Mouse (Mus musculus) fat pad, adult 2 months (tissue): ENCODE results near the gene Mgat4d.
"Not testable (repeated sequence)": the region's sequence is repeated elsewhere in the genome, so short reads cannot be mapped to it uniquely, and the experiment has no call there.

Source experiments
- DNase-seq: peaks from one replicate; pipeline ENCODE4 v3.0.0-alpha.2; 2011; ENCODE audit warnings: low read depth, low spot score; ENCODE audit errors: extremely low read depth

The Mgat4d gene

GRCm38 (mm10) chr8:83390006-83390701 is 41.9 kb downstream of the Mgat4d start:
- no peak for DNase-seq

DNA sequence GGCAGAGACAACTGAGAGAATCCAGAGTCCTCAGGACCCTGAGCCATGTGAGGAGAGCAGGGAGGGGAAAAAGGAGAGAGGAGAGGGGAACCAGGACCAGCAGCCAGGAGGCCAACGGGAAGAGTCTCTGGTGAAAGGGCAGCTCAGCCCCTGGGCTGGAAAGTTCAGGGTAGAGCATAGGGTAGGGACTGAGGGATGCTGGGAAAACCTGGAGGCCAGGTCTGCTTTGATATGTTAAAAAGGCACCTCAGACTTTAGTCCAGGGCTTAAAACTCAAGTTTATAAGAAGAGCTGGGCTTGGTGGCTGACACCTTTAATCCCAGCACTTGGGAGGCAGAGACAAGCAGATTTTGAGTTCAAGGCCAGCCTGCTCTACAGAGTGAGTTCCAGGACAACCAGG is 44.2 kb downstream of the Mgat4d start:
- no peak for DNase-seq

DNA sequence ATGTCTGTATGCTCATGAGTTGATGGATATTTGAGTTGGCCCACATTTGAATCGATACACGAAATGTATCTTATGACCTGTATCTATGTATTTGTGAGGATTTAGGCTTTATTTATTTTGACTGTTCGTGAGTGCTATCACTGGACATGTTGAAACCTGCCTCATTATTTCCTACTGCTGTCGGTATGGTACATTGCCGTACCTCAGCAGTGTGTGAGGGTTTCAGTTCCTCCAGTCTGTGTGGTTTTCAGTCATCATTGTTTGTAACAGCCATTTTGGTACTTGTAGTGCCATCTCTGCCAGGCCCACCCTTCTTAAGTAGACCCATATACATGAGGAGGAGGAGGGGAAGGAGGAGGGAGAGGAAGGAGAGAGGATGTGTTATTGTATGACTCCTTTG is 46.1 kb downstream of the Mgat4d start:
- DNase-seq = no peak

DNA sequence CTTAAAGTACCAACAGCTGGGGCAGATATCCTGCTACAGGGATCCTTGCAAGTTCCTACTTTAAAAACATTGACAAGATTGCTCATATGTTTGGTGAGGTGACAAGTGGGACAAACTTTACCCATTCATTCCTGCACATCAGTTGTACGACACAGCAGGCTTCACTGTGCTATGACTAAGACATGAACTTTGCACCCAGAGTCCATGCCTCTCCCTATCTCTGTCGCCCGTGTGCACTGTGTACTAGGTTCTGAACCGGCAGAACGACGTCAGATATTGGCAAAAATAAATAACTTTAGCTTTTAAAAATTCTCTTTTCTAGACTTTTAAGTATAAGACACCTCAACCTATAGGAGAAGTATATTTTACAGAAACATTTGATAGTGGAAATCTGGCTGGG is 48.4 kb downstream of the Mgat4d start:
- DNase-seq = no peak

- DNase-seq = no peak
These were observed 49.5 kb downstream of the Mgat4d start for GRCm38 (mm10) chr8:83397726-83398125.

DNA sequence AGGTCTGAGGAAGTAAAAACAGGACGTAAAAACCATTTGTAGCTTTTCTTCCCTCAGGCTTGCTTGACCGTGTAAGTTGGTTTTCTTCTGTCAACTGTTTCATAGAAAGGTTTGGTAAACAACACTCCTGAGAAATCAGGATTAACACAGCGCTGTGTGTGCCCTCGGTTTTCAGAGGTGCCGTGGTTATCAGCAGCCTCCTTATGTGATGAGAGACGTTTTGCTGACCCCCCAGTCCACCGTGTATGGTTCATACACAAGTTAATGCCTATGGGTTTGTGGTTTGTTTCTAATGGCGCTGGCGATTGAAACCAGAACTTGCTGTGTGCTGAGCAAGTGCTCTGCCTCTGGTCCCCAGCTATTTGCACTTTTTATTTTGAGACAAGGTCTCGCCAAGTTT is 57.3 kb downstream of the Mgat4d start:
- DNase-seq = no peak

- DNase-seq = no peak
These were observed 58.6 kb downstream of the Mgat4d start for GRCm38 (mm10) chr8:83406836-83407235.

- no peak for DNase-seq
These were observed 60.2 kb downstream of the Mgat4d start for GRCm38 (mm10) chr8:83408496-83408895.

DNA sequence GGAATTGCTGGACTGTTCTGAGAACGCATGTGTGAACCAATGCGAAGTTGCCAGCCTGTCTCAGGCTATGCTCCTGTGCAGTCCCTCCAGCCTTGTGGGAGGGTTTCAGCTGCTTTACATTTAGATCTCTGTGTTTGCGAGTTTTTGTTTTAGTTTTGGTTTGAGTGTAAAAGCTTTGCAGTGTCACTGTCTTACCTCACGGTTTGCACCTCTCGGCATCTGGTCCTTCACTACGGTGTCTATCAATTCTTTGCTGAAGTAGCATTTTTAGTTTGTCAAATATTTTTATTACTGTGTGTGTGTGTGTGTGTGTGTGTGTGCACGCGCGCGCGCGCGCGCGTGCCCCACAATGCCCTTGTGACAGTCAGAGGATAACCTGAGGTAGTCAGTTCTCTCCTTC is 68.6 kb downstream of the Mgat4d start:
- no peak for DNase-seq

DNA sequence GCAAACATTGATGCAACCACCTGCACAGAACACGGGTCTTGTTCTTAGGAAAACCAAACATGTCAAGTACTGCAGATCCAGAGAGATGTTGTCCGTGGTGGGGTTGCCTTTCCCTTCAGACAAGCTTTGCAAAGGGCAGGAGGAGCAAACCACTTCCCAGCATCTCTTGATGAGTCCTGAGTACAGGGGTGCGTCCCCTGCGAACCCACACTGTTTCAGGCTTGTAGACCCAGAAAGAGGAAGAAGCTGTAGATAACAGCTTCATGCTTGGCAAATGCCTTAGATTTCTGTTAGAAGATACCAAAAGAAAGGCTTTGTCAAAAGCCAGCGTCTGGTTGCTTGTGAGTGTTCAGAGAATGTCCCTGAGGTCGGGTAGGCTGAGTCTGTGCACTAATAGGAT is 69.7 kb downstream of the Mgat4d start:
- DNase-seq = no peak

DNA sequence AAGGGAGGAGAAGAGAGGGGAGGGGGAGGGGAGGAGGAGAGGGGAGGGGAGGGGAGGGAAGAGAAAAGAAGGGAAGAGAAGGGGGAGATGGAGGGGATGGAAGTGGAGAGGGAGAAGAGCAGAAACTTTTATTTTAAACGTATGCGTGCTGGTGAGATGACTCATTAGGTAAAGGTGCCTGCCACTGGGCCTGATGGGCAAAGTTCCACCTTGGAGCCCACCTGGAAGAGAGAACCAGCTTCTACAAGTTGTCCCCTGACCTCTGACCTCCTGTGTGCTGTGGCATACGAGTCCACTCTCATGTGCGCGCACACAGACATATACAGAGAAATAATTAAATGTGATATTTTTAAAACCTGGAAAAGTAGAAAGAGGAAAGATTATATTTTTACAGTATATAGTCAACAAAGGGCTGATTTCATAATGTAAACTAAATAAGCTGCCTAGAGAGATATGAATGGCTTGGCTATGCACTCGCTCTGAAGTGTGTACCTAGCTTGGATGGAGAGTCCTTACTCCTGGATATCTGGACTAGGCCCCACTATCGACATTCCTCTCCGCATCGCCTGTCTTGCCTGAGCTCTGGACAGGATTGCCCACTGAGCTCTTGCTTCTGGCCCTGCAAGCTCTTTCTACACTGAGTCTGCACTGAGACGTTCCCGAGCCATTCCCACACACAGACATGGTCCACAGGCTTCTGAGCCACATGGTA is 70.7 kb downstream of the Mgat4d start:
- DNase-seq = no peak

- no peak for DNase-seq
These were observed 73.1 kb downstream of the Mgat4d start for GRCm38 (mm10) chr8:83421354-83421753.

- no peak for DNase-seq
These were observed 75.0 kb downstream of the Mgat4d start for GRCm38 (mm10) chr8:83423032-83423825.

GRCm38 (mm10) chr8:83425202-83425601 is 76.9 kb downstream of the Mgat4d start:
- no peak for DNase-seq

- no peak for DNase-seq
These were observed 78.0 kb downstream of the Mgat4d start for GRCm38 (mm10) chr8:83426104-83426759.

DNA sequence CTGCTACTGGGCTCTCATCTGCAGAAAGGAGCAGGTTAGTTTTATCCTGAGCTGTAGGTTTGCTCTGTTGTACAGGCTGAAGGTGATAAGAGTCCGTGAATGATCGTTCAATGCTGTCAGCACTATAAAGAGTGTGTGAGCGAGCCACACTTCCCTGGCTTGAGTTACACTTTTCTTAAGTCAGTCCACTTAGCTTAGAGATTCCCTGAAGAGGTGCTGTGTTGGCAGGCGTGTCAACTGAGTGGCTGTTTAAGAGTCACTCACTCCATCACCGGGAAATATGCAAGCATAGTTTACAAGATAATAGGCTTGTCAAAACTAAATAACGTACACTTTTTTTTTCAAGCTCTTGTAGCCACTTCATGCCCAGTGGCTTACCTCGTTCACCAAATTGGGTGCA is 78.7 kb downstream of the Mgat4d start:
- DNase-seq = no peak

DNA sequence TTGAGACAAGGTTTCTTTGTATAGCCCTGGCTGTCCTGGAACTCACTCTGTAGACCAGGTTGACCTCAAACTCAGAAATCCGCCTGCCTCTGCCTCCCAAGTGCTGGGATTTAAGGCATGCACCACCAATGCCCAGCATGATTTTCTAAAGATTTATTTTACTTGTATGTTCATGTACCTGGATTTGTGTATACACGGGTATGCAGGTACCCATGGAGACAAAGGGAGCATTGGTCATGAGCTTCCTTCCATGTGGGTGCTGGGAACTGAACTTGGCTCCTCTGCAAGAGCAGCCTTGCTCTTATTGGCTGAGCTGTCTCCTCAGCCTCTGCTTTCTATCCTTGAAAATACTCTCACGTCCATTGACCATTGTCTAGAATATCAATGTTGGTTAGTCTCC is 80.3 kb downstream of the Mgat4d start:
- not testable (repeated sequence) for DNase-seq

- DNase-seq = no peak
These were observed 80.8 kb downstream of the Mgat4d start for GRCm38 (mm10) chr8:83429071-83429524.
